Mouse (Mus musculus) MEL-GATA-1-ER (cell line): ENCODE results near the gene Trim62.
A peak's percentile ranks its signal among the peaks of the same experiment; 100 is the strongest.

Source experiments
- DNase-seq: peaks from one replicate; pipeline ENCODE4 v3.0.0-alpha.2; 2012; ENCODE audit warnings: low read depth; ENCODE audit errors: extremely low read depth

The Trim62 gene

GRCm38 (mm10) chr4:128908586-128909377 lies 25.4 kb downstream of the Trim62 start:
- peak; percentile 15 for DNase-seq

GRCm38 (mm10) chr4:128909378-128909831 lies 26.0 kb downstream of the Trim62 start:
- DNase-seq: no peak

- DNase-seq: no peak
These were observed 27.1 kb downstream of the Trim62 start for GRCm38 (mm10) chr4:128910276-128911063.

GRCm38 (mm10) chr4:128912085-128912484 lies 28.7 kb downstream of the Trim62 start:
- no peak for DNase-seq

GRCm38 (mm10) chr4:128913794-128914193 lies 30.4 kb downstream of the Trim62 start:
- DNase-seq: no peak

- no peak for DNase-seq
These were observed 33.7 kb downstream of the Trim62 start for GRCm38 (mm10) chr4:128917119-128917518.

GRCm38 (mm10) chr4:128917756-128918155 lies 34.4 kb downstream of the Trim62 start:
- no peak for DNase-seq

GRCm38 (mm10) chr4:128918187-128918586 lies 34.8 kb downstream of the Trim62 start:
- no peak for DNase-seq

GRCm38 (mm10) chr4:128919106-128919505 lies 35.7 kb downstream of the Trim62 start:
- DNase-seq: no peak

- no peak for DNase-seq
These were observed 40.2 kb downstream of the Trim62 start for GRCm38 (mm10) chr4:128923603-128924002.

GRCm38 (mm10) chr4:128924841-128925606 lies 41.6 kb downstream of the Trim62 start:
- DNase-seq: no peak

- DNase-seq: no peak
These were observed 49.4 kb downstream of the Trim62 start for GRCm38 (mm10) chr4:128932783-128933182.

GRCm38 (mm10) chr4:128935595-128935994 lies 52.2 kb downstream of the Trim62 start:
- DNase-seq: no peak

- DNase-seq: no peak
These were observed 59.0 kb downstream of the Trim62 start for GRCm38 (mm10) chr4:128942346-128942745.

GRCm38 (mm10) chr4:128946736-128947135 lies 63.4 kb downstream of the Trim62 start:
- DNase-seq: no peak

GRCm38 (mm10) chr4:128947326-128947933 lies 64.0 kb downstream of the Trim62 start:
- peak; percentile 70 for DNase-seq

GRCm38 (mm10) chr4:128948137-128948674 lies 64.8 kb downstream of the Trim62 start:
- peak; percentile 84 for DNase-seq

GRCm38 (mm10) chr4:128949470-128950005 lies 66.2 kb downstream of the Trim62 start:
- DNase-seq: peak; percentile 32

GRCm38 (mm10) chr4:128950461-128950860 lies 67.1 kb downstream of the Trim62 start:
- no peak for DNase-seq

- no peak for DNase-seq
These were observed 70.5 kb downstream of the Trim62 start for GRCm38 (mm10) chr4:128953851-128954250.
